ENCODE assay signal across 19 mouse cellular contexts in the genomic region with DNA sequence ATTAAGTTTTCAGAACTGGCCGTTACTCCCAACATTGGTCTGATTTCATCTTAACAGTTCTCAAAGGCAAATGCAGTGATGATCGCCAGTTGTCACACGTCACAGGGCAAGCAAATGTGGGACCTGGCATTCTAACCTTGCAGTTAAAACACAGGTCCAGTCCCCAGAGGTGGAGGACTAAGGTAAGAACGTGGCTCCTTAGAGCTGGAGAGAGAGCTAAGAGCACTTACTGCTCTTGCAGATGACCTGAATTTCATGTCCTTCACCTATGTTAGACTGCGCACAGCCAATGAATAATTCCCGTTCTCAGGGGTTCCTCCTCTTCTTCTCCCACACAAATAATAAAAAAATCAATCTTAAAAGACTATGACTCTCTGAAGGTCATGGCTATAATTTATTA. TPM values are rescaled to one million over a fixed set of nuclear protein-coding genes. Genes with fewer than 3 reads are reported as not detected.
DNase-seq lines count a peak whose midpoint lies in the region; ATAC-seq lines count a peak whose summit lies in the region.
"Had no signal": no experiment of that assay in that cellular context is flagged by ENCODE, and none has a peak within 500 bp of the region (broad histone marks: within the 10 kb centered on the region; RNA-seq: fewer than 3 reads in every experiment).

No protein-coding gene starts in this region.

- DNase-seq in kidney, adult 11 months, result no peak
- no peak for DNase-seq in lung, postnatal 14 days
- DNase-seq in thymus, postnatal 0 days (ENCODE audit: low spot score), result no peak
- DNase-seq: adrenal gland, adult 8-10 months; cerebellum, adult 2 months; left cerebral cortex, postnatal 4 days; right cerebral cortex, adult 18-20 months; thymus, postnatal 14 days had no signal

- H3K4me2 ChIP-seq in kidney, embryonic 14.5 days (replicated peaks; ENCODE audit: low read depth, low read length), result no peak overlapping the region
- peak overlapping the region; percentile 30 for H3K4me2 ChIP-seq in lung, embryonic 15.5 days
- no peak overlapping the region for H3K4me2 ChIP-seq in liver, embryonic 16.5 days (ENCODE audit: low read depth, low read length)
- no peak overlapping the region for H3K4me2 ChIP-seq in stomach, embryonic 14.5 days (replicated peaks; ENCODE audit: low read depth, low read length)
- H3K4me2 ChIP-seq: embryonic facial prominence, embryonic 13.5 days; liver, embryonic 15.5 days; midbrain, embryonic 12.5 days had no signal

- H3K27ac ChIP-seq in kidney, embryonic 14.5 days (ENCODE audit: low read depth, low read length), result peak overlapping the region; percentile 94
- peak overlapping the region; percentile 94 for H3K27ac ChIP-seq in lung, embryonic 15.5 days
- H3K27ac ChIP-seq in liver, embryonic 16.5 days (ENCODE audit: low read length), result peak overlapping the region; percentile 67
- peak overlapping the region; percentile 82; the same call in 1 of the 2 replicates for H3K27ac ChIP-seq in stomach, embryonic 14.5 days (ENCODE audit: low read length)
- H3K27ac ChIP-seq: embryonic facial prominence, embryonic 13.5 days; forebrain, embryonic 10.5 days; hindbrain, postnatal 0 days; midbrain, embryonic 12.5 days had no signal

- H3K9me3 ChIP-seq in kidney, embryonic 14.5 days (ENCODE audit: control insufficient read depth, low read length), result no peaks in the 10 kb centered on the region
- no peaks in the 10 kb centered on the region for H3K9me3 ChIP-seq in lung, embryonic 15.5 days
- H3K9me3 ChIP-seq in liver, embryonic 16.5 days (replicated peaks; ENCODE audit: control insufficient read depth, low read length), result no peaks in the 10 kb centered on the region
- no peaks in the 10 kb centered on the region for H3K9me3 ChIP-seq in stomach, embryonic 14.5 days (ENCODE audit: control insufficient read depth, low read depth, low read length)
- H3K9me3 ChIP-seq: embryonic facial prominence, embryonic 13.5 days; forebrain, embryonic 10.5 days; liver, embryonic 15.5 days; midbrain, embryonic 12.5 days had no signal

- ATAC-seq in kidney, embryonic 14.5 days (ENCODE audit: low FRiP score, low TSS enrichment), result no peak
- no peak for ATAC-seq in lung, embryonic 15.5 days (ENCODE audit: borderline replicate concordance, extremely low read depth, low FRiP score, low TSS enrichment)
- no peak for ATAC-seq in liver, embryonic 16.5 days (ENCODE audit: low read depth)
- no peak for ATAC-seq in stomach, embryonic 14.5 days (ENCODE audit: insufficient number of reproducible peaks, insufficient read depth, low FRiP score, low read depth)
- ATAC-seq: CD4-positive, CD25-positive, alpha-beta regulatory T cell, adult 4 months; hindbrain, postnatal 0 days had no signal

- WGBS in kidney, embryonic 14.5 days, result 74% methylated on average over 6 of the region's 6 CpGs
- WGBS in lung, embryonic 15.5 days, result 50% methylated on average over 6 of the region's 6 CpGs
- WGBS in liver, embryonic 16.5 days (ENCODE audit: insufficient replicate concordance), result 61% methylated on average over 6 of the region's 6 CpGs
- 75% methylated on average over 6 of the region's 6 CpGs for WGBS in stomach, embryonic 14.5 days

- H3K4me1 ChIP-seq in kidney, embryonic 14.5 days (ENCODE audit: control insufficient read depth, insufficient read depth, low read length), result peaks cover 38% of the 10 kb centered on the region
- H3K4me1 ChIP-seq in lung, embryonic 15.5 days, result peaks cover 67% of the 10 kb centered on the region
- H3K4me1 ChIP-seq in liver, embryonic 16.5 days (ENCODE audit: control insufficient read depth, low read depth, low read length), result peaks cover 9% of the 10 kb centered on the region
- peaks cover 53% of the 10 kb centered on the region for H3K4me1 ChIP-seq in stomach, embryonic 14.5 days (ENCODE audit: control insufficient read depth, insufficient read depth, low read length)
- H3K4me1 ChIP-seq: midbrain, embryonic 12.5 days had no signal

- H3K4me3 ChIP-seq in kidney, embryonic 14.5 days (ENCODE audit: low read length), result no peak overlapping the region
- H3K4me3 ChIP-seq in lung, embryonic 15.5 days, result no peak overlapping the region
- H3K4me3 ChIP-seq in liver, embryonic 16.5 days (ENCODE audit: low read depth, low read length), result no peak overlapping the region
- H3K4me3 ChIP-seq in stomach, embryonic 14.5 days (ENCODE audit: low read depth, low read length), result no peak overlapping the region
- H3K4me3 ChIP-seq: embryonic facial prominence, embryonic 13.5 days; forebrain, embryonic 10.5 days; liver, embryonic 15.5 days; midbrain, embryonic 12.5 days; myocyte had no signal

- no peaks in the 10 kb centered on the region for H3K27me3 ChIP-seq in kidney, embryonic 14.5 days (ENCODE audit: control insufficient read depth, insufficient read depth, low read length)
- no peaks in the 10 kb centered on the region for H3K27me3 ChIP-seq in lung, embryonic 15.5 days
- peaks cover 2% of the 10 kb centered on the region; the same call in 1 of the 2 replicates for H3K27me3 ChIP-seq in liver, embryonic 16.5 days (ENCODE audit: control insufficient read depth, insufficient read depth, low read depth, low read length)
- H3K27me3 ChIP-seq in stomach, embryonic 14.5 days (ENCODE audit: control insufficient read depth, insufficient read depth, low read length), result no peaks in the 10 kb centered on the region
- H3K27me3 ChIP-seq: embryonic facial prominence, embryonic 13.5 days; liver, embryonic 15.5 days had no signal

- no peak overlapping the region for H3K9ac ChIP-seq in kidney, embryonic 14.5 days (ENCODE audit: low read depth, low read length)
- 0 out of 2 replicates have a peak overlapping the region, but pooled peaks have one; percentile 15 for H3K9ac ChIP-seq in lung, embryonic 15.5 days
- no peak overlapping the region for H3K9ac ChIP-seq in liver, embryonic 16.5 days (ENCODE audit: low read depth, low read length)
- no peak overlapping the region for H3K9ac ChIP-seq in stomach, embryonic 14.5 days (replicated peaks; ENCODE audit: low read depth, low read length)
- H3K9ac ChIP-seq: liver, embryonic 15.5 days; midbrain, embryonic 12.5 days had no signal

- no peaks in the 10 kb centered on the region for H3K36me3 ChIP-seq in kidney, embryonic 14.5 days (ENCODE audit: control insufficient read depth, insufficient read depth, low read length)
- no peaks in the 10 kb centered on the region; the same call in 1 of the 2 replicates for H3K36me3 ChIP-seq in lung, embryonic 15.5 days
- H3K36me3 ChIP-seq in liver, embryonic 16.5 days (ENCODE audit: control insufficient read depth, insufficient read depth), result no peaks in the 10 kb centered on the region
- H3K36me3 ChIP-seq in stomach, embryonic 14.5 days (ENCODE audit: control insufficient read depth, insufficient read depth, low read length), result no peaks in the 10 kb centered on the region
- H3K36me3 ChIP-seq: embryonic facial prominence, embryonic 13.5 days; forebrain, embryonic 10.5 days; liver, embryonic 15.5 days; midbrain, embryonic 12.5 days had no signal

RNA-seq across cellular contexts. Expression of gene Myof, which starts 16.0 kb away (rescaled TPM):
- 14.5 and 17.1 TPM in 2 replicates for polyA plus RNA-seq in kidney, embryonic 14.5 days (2014; fragmentation: Nextera tagmentation; extraction: Ambion mirVana)
- 26.5 and 29.4 TPM in 2 replicates for polyA plus RNA-seq in lung, embryonic 15.5 days (2015; fragmentation: Nextera tagmentation; extraction: Ambion mirVana)
- polyA plus RNA-seq in liver, embryonic 16.5 days (2015; fragmentation: Nextera tagmentation; extraction: Ambion mirVana), result 1.7 and 1.9 TPM in 2 replicates
- 22.7 and 25.1 TPM in 2 replicates for polyA plus RNA-seq in stomach, embryonic 14.5 days (2014; fragmentation: Nextera tagmentation; extraction: Ambion mirVana)
- 4.1 and 5.1 TPM in 2 replicates for polyA plus RNA-seq in thymus, postnatal 0 days (2015; fragmentation: Nextera tagmentation; extraction: Ambion mirVana)

RNA-seq across cellular contexts. Expression of gene Cep55, which starts 27.4 kb away (rescaled TPM):
- 28.1 and 33.0 TPM in 2 replicates for polyA plus RNA-seq in kidney, embryonic 14.5 days (2014; fragmentation: Nextera tagmentation; extraction: Ambion mirVana)
- polyA plus RNA-seq in lung, embryonic 15.5 days (2015; fragmentation: Nextera tagmentation; extraction: Ambion mirVana), result 42.0 and 43.7 TPM in 2 replicates
- polyA plus RNA-seq in liver, embryonic 16.5 days (2015; fragmentation: Nextera tagmentation; extraction: Ambion mirVana), result 4.7 and 4.8 TPM in 2 replicates
- 28.5 and 33.3 TPM in 2 replicates for polyA plus RNA-seq in stomach, embryonic 14.5 days (2014; fragmentation: Nextera tagmentation; extraction: Ambion mirVana)
- 34.3 and 35.5 TPM in 2 replicates for polyA plus RNA-seq in thymus, postnatal 0 days (2015; fragmentation: Nextera tagmentation; extraction: Ambion mirVana)
